Mouse (Mus musculus) liver, embryonic 15.5 days (tissue): ENCODE results near the gene Evi5. TPM values are rescaled to one million over a fixed set of nuclear protein-coding genes. Genes with fewer than 3 reads are reported as not detected.

Source experiments
- ATAC-seq: fragments of 200-750 bp; cut with Nextera tagmentation; 2 replicates; pipeline ENCODE4 v1.8.0; 2017; ENCODE audit warnings: moderate number of reproducible peaks, mild to moderate bottlenecking, moderate library complexity; ENCODE audit not compliant: insufficient read depth
- H3K27ac ChIP-seq: fragments of 300-500 bp; sonication (generic); replicated peaks from 2 replicates; pipeline ENCODE4 v1.5.1; 2015; ENCODE audit warnings: mild to moderate bottlenecking, inconsistent platforms
- H3K27me3 ChIP-seq: fragments of 300-500 bp; sonication (generic); 2 replicates; pipeline ENCODE4 v1.6.1; 2015; ENCODE audit warnings: mild to moderate bottlenecking, inconsistent platforms
- H3K36me3 ChIP-seq: fragments of 300-500 bp; sonication (generic); replicated peaks from 2 replicates; pipeline ENCODE4 v1.6.1; 2015; ENCODE audit warnings: moderate library complexity, mild to moderate bottlenecking, inconsistent platforms
- H3K4me1 ChIP-seq: fragments of 300-500 bp; sonication (generic); replicated peaks from 2 replicates; pipeline ENCODE4 v1.6.1; 2015; ENCODE audit warnings: inconsistent platforms
- H3K4me2 ChIP-seq: fragments of 300-500 bp; sonication (generic); 2 replicates; pipeline ENCODE4 v1.6.1; 2015; ENCODE audit warnings: moderate library complexity, mild to moderate bottlenecking, inconsistent platforms
- H3K4me3 ChIP-seq: fragments of 300-500 bp; sonication (generic); replicated peaks from 2 replicates; pipeline ENCODE4 v1.5.1; 2015; ENCODE audit warnings: mild to moderate bottlenecking, inconsistent platforms
- H3K9ac ChIP-seq: fragments of 300-500 bp; sonication (generic); 2 replicates; pipeline ENCODE4 v1.6.1; 2015; ENCODE audit warnings: moderate library complexity, mild to moderate bottlenecking, inconsistent platforms
- H3K9me3 ChIP-seq: fragments of 300-500 bp; sonication (generic); replicated peaks from 2 replicates; pipeline ENCODE4 v1.6.1; 2016; ENCODE audit warnings: inconsistent platforms
- WGBS: fragments of 180-500 bp; shearing (Covaris S2); methylation state at CpG from one replicate; pipeline ENCODE4 v1.1.7; 2015; ENCODE audit warnings: mixed read lengths; ENCODE audit not compliant: insufficient replicate concordance; 5-methylcytosine and 5-hydroxymethylcytosine counted together
- polyA plus RNA-seq: library from polyadenylated mRNA; unstranded; fragments of >200 nt; fragmentation: Nextera tagmentation; extraction: Ambion mirVana; gene quantifications from 2 replicates; pipeline ENCODE4 v1.2.1, GENCODE M21; 2015

Gene Evi5
- polyA plus RNA-seq, result 54.3 and 56.7 TPM in 2 replicates

DNA sequence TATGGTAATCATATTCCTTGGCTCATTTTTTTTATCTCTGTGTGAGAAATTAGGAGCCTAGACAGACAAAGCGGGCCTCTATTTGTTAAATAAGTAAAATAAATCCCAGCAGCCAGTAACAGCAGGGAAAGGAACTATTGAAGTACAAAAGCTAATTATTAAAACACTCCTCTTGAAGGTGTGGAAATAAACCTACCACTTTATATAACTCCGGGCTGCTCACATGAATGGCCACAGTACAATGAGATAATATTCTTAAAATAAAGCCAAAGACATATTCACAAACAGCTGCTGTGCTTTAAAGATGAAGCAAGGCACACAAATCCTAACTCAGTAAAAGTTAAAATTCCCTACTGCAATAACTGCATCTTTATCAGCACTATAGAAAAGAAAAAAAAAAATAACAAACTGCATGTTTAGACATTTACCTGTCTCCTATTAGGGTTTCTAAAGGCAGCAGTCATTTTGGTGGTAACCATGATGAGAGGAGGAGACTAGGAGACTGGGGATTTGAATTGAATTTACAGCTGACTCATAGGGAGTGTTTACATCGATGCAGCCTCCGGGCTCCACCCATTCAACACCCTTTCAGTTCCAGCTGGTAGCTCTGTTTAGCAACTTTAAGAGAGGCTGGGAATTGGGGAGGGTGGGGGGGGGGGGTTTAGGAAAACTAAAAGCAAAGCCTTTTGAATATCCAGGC lies at the start of gene Evi5:
TSS of gene Evi5 (minus strand) at position 547 of the 700 bp plus-strand sequence.
- no peaks in the 10 kb centered on the region for H3K9me3 ChIP-seq
- 21% methylated on average over 4 of the region's 4 CpGs for WGBS
- H3K27me3 ChIP-seq, result no peaks in the 10 kb centered on the region
- peak; percentile 89 for ATAC-seq
- H3K36me3 ChIP-seq, result peaks cover 29% of the 10 kb centered on the region
- H3K4me3 ChIP-seq, result peak within 1 kb of the TSS; percentile 72
- peak within 1 kb of the TSS; percentile 65 for H3K4me2 ChIP-seq
- peaks cover 58% of the 10 kb centered on the region for H3K4me1 ChIP-seq
- H3K27ac ChIP-seq, result peak within 1 kb of the TSS; percentile 99
- H3K9ac ChIP-seq, result peak within 1 kb of the TSS; percentile 77

DNA sequence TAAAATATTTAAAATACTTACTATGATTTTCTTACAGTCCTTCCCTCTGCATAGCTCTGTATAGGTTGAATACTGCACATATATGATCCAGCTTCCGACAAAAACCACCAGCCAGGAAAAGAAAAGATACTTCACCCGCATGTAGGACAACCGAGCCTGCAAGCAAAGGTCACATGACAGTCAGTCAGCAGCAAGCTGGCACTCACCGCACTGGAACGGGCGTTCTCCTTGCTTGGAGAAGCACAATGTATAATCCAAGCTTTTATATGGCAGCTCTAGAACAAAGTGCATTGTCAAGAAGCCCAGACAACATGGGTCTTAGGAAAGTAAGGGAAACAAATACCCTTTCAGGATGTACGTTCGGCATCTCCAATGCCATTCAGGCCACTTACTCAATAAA lies 49.7 kb upstream of the Evi5 start:
- Histone ChIP-seq H3K4me3 (no peak overlapping the region), H3K9me3 (no peaks in the 10 kb centered on the region), H3K27ac (no peak overlapping the region), H3K4me2 (no peak overlapping the region), H3K4me1 (0 out of 2 replicates have a peak, but pooled peaks cover 8% of the 10 kb centered on the region), H3K9ac (no peak overlapping the region), H3K27me3 (no peaks in the 10 kb centered on the region), H3K36me3 (no peaks in the 10 kb centered on the region)
- WGBS, result 80% methylated on average over 8 of the region's 8 CpGs
- no peak for ATAC-seq

GRCm38 (mm10) chr5:107922836-107923235 lies 47.9 kb upstream of the Evi5 start:
- ATAC-seq, result peak; percentile 15; the same call in 1 of the 2 replicates
- H3K9me3 ChIP-seq, result no peaks in the 10 kb centered on the region
- no peak overlapping the region for H3K4me2 ChIP-seq
- no peak overlapping the region for H3K9ac ChIP-seq
- H3K4me3 ChIP-seq, result no peak overlapping the region
- 50% methylated on average over 1 of the region's 1 CpGs for WGBS
- no peaks in the 10 kb centered on the region for H3K27me3 ChIP-seq
- no peak overlapping the region for H3K27ac ChIP-seq
- no peaks in the 10 kb centered on the region for H3K36me3 ChIP-seq
- H3K4me1 ChIP-seq, result 0 out of 2 replicates have a peak, but pooled peaks cover 8% of the 10 kb centered on the region

GRCm38 (mm10) chr5:107921400-107922252 lies 46.7 kb upstream of the Evi5 start:
- Histone ChIP-seq H3K27ac (no peak overlapping the region), H3K4me1 (0 out of 2 replicates have a peak, but pooled peaks cover 2% of the 10 kb centered on the region), H3K36me3 (no peaks in the 10 kb centered on the region), H3K9me3 (no peaks in the 10 kb centered on the region), H3K9ac (no peak overlapping the region), H3K4me3 (no peak overlapping the region), H3K27me3 (no peaks in the 10 kb centered on the region), H3K4me2 (no peak overlapping the region)
- 64% methylated on average over 2 of the region's 2 CpGs for WGBS
- peak; percentile 28 for ATAC-seq

DNA sequence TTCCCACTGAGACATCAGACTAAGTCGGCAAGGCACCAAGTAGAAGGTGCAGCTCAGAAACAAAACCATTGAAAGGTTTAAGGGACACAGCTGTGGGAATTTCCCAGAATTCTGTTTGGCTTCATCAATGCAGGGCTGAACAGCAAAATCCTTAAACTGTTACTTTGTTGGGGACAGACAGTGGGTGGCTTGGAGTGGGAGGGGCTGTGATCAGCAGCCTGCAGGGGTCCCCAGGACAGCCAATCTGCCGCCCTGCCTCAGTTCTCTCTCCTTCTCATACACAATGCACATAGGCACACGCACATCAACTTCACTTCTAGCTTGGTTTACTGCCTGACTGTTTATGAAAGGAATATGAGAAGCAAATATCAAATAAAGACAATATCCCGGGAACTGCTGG lies 40.4 kb upstream of the Evi5 start:
- WGBS, result 73% methylated on average over 4 of the region's 4 CpGs
- Histone ChIP-seq H3K4me1 (no peaks in the 10 kb centered on the region), H3K9ac (no peak overlapping the region), H3K36me3 (no peaks in the 10 kb centered on the region), H3K27ac (no peak overlapping the region), H3K4me2 (no peak overlapping the region), H3K9me3 (no peaks in the 10 kb centered on the region), H3K27me3 (no peaks in the 10 kb centered on the region), H3K4me3 (no peak overlapping the region)
- no peak for ATAC-seq

DNA sequence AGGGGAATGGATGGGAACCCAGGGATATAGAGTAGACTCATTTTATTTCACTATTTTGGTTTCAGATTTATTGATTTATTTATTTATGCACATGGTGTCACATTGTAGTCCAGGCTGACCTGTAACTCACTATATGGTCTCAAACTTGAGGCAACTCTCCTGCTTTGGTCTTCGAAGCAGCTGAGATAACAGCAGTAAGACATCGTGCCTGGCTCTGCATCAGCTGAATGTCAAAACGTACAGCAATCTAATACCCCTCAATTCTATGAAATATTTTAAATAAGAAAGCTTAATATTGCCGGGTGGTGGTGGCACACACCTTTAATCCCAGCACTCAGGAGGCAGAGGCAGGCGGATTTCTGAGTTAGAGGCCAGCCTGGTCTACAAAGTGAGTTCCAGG lies 36.1 kb upstream of the Evi5 start:
- WGBS, result 76% methylated on average over 5 of the region's 5 CpGs
- ATAC-seq, result no peak

GRCm38 (mm10) chr5:107910084-107910616 lies 35.2 kb upstream of the Evi5 start:
- H3K4me1 ChIP-seq, result no peaks in the 10 kb centered on the region

More for the DNA sequence above, 36.1 kb upstream of the Evi5 start:
- no peaks in the 10 kb centered on the region for H3K9me3 ChIP-seq
- no peaks in the 10 kb centered on the region for H3K4me1 ChIP-seq
- peaks cover 41% of the 10 kb centered on the region for H3K36me3 ChIP-seq
- no peaks in the 10 kb centered on the region for H3K27me3 ChIP-seq
- no peak overlapping the region for H3K9ac ChIP-seq
- no peak overlapping the region for H3K4me3 ChIP-seq
- no peak overlapping the region for H3K27ac ChIP-seq
- no peak overlapping the region for H3K4me2 ChIP-seq

DNA sequence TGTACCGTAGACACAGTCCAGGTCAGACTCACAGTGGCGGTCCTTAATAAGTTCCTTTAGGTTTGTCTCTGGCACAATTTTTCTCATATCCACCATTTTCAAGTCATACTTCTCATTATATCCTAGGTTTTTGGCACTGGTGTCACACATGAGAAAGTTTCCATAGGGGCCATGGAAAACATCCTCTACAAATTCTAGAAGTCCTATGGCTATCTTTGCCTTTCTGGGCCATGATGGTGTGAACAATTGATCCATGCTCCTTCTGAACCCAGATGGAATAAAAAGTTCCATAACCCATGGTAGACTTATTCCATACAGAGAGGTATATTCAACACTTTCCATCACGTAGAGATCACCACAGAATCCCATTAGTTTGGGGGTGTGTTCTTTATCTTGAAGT lies 34.8 kb upstream of the Evi5 start:
- Histone ChIP-seq H3K27ac (no peak overlapping the region), H3K9me3 (no peaks in the 10 kb centered on the region), H3K9ac (no peak overlapping the region), H3K4me1 (no peaks in the 10 kb centered on the region), H3K4me3 (no peak overlapping the region), H3K36me3 (peaks cover 54% of the 10 kb centered on the region), H3K4me2 (no peak overlapping the region), H3K27me3 (no peaks in the 10 kb centered on the region)
- ATAC-seq, result no peak
- WGBS, result 73% methylated on average over 3 of the region's 3 CpGs

More at GRCm38 (mm10) chr5:107910084-107910616, 35.2 kb upstream of the Evi5 start:
- no peak overlapping the region for H3K4me2 ChIP-seq
- peaks cover 49% of the 10 kb centered on the region for H3K36me3 ChIP-seq
- WGBS, result 46% methylated on average over 5 of the region's 5 CpGs
- ATAC-seq, result no peak
- H3K27ac ChIP-seq, result no peak overlapping the region
- no peaks in the 10 kb centered on the region for H3K27me3 ChIP-seq
- H3K9me3 ChIP-seq, result no peaks in the 10 kb centered on the region
- no peak overlapping the region for H3K4me3 ChIP-seq
- no peak overlapping the region for H3K9ac ChIP-seq

DNA sequence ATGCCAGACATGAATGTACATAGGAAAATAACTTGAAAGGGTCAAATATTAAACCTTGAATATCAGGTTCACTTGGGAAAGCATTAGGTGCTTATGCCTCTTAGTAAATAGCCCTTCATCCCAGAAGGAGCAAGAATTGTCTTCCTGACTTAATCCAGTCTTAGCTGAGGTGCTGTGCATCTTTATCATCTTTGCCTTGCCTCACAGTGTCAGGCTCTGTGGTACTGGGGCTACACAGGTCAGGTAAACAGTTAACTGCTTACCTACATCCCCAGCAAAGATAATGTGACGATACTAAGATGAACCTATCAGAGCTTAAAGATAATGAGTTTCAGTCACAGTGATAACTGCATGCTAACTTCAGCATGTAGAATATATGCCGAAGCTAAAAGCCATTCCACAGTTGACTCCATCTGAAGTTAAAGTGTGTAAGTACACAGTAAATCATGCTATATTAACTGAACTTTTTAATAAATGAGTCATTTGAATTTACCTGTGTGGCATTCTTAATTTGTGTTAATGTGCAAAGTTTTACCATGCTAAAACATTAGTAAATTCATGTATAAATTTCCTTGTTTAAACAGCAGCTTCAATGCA lies 33.7 kb upstream of the Evi5 start:
- Histone ChIP-seq H3K4me3 (no peak overlapping the region), H3K36me3 (peaks cover 65% of the 10 kb centered on the region), H3K9ac (no peak overlapping the region), H3K27ac (no peak overlapping the region), H3K27me3 (no peaks in the 10 kb centered on the region), H3K9me3 (no peaks in the 10 kb centered on the region), H3K4me2 (no peak overlapping the region), H3K4me1 (no peaks in the 10 kb centered on the region)
- WGBS, result 62% methylated on average over 2 of the region's 2 CpGs
- no peak for ATAC-seq

GRCm38 (mm10) chr5:107904325-107904724 lies 29.4 kb upstream of the Evi5 start:
- no peaks in the 10 kb centered on the region for H3K9me3 ChIP-seq
- peaks cover 73% of the 10 kb centered on the region for H3K36me3 ChIP-seq
- H3K4me3 ChIP-seq, result no peak overlapping the region
- ATAC-seq, result no peak
- WGBS, result 60% methylated on average over 3 of the region's 3 CpGs
- no peak overlapping the region for H3K9ac ChIP-seq
- H3K27ac ChIP-seq, result no peak overlapping the region
- H3K4me1 ChIP-seq, result peaks cover 29% of the 10 kb centered on the region
- H3K27me3 ChIP-seq, result no peaks in the 10 kb centered on the region
- H3K4me2 ChIP-seq, result no peak overlapping the region
